Mouse (Mus musculus) heart, postnatal 0 days (tissue): ENCODE results near the gene 2610318N02Rik.
"Not testable (repeated sequence)": the region's sequence is repeated elsewhere in the genome, so short reads cannot be mapped to it uniquely, and the experiment has no call there.

ENCODE experiments used
- CTCF ChIP-seq: IDR thresholded peaks from 2 replicates; pipeline ENCODE4 v1.5.1; 2016; ENCODE audit warnings: antibody characterized with exemption, control low read depth, low read depth
- EP300 ChIP-seq: IDR thresholded peaks from 2 replicates; pipeline ENCODE4 v1.6.1; 2016; ENCODE audit warnings: antibody characterized with exemption, low read depth

DNA sequence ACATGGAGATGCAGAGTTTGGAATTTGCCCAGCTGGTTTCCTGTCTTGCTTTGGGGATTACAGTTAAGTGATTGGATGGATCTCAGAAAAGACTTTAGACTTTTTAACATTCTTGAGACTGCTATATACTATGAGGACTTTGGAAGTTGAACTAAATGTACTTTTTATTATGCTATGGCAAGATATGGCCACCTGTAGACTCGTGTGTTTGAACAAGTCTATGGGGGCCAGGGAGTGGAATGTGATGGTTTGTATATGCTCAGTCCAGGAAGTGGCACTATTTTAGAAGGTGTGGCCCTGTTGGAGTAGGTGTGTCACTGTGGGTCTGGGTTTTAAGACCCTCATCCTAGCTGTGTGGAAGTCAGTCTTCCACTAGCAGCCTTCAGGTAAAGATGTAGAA is 40.5 kb upstream of the 2610318N02Rik start:
- TF ChIP-seq CTCF, EP300: not testable (repeated sequence)
